Mouse (Mus musculus) liver, embryonic 14.5 days (tissue): ENCODE results near the gene Nipa1. TPM values are rescaled to one million over a fixed set of nuclear protein-coding genes. Genes with fewer than 3 reads are reported as not detected.
A peak's percentile ranks its signal among the peaks of the same experiment; 100 is the strongest.

Source experiments
- ATAC-seq: fragments of 200-750 bp; cut with Nextera tagmentation; 2 replicates; pipeline ENCODE4 v1.8.0; 2017; ENCODE audit warnings: moderate number of reproducible peaks, mild to moderate bottlenecking, moderate library complexity; ENCODE audit not compliant: insufficient read depth
- DNase-seq, 3 experiments: peaks; one replicate each; pipeline ENCODE4 v3.0.0-alpha.2; 2012 to 2013; ENCODE audit warnings: low read depth in 3 of 3, low spot score in 3 of 3
- H3K27ac ChIP-seq: fragments of 300-500 bp; sonication (generic); 2 replicates; pipeline ENCODE4 v1.5.1; 2014; ENCODE audit warnings: moderate library complexity, mild to moderate bottlenecking, control low read depth, inconsistent platforms
- H3K27me3 ChIP-seq: fragments of 300-500 bp; sonication (generic); 2 replicates; pipeline ENCODE4 v1.6.1; 2014; ENCODE audit warnings: mild to moderate bottlenecking, low read length, moderate library complexity; ENCODE audit not compliant: control insufficient read depth, insufficient read depth
- H3K36me3 ChIP-seq: fragments of 300-500 bp; sonication (generic); replicated peaks from 2 replicates; pipeline ENCODE4 v1.6.1; 2014; ENCODE audit warnings: low read depth; ENCODE audit not compliant: control insufficient read depth, insufficient read depth
- H3K4me1 ChIP-seq, 2 experiments: fragments of 200-500 bp in 1 of 2; fragments of 300-500 bp in 1 of 2; sonication (generic) in 1 of 2; replicated peaks; 2 replicates each; pipeline ENCODE4 v1.6.1; 2012 to 2014; ENCODE audit warnings: antibody characterized with exemption in 1 of 2, inconsistent platforms in 1 of 2, low read length in 1 of 2; ENCODE audit not compliant: control insufficient read depth in 2 of 2, insufficient read depth in 2 of 2
- H3K4me2 ChIP-seq: fragments of 300-500 bp; sonication (generic); 2 replicates; pipeline ENCODE4 v1.6.1; 2014; ENCODE audit warnings: low read depth, mild to moderate bottlenecking, control low read depth, moderate library complexity
- H3K4me3 ChIP-seq, 2 experiments: fragments of 200-500 bp in 1 of 2; fragments of 300-500 bp in 1 of 2; sonication (generic) in 1 of 2; 2 replicates each; pipeline ENCODE4 v1.5.1; 2012 to 2014; ENCODE audit warnings: low read depth in 2 of 2, low read length in 2 of 2, mild to moderate bottlenecking in 2 of 2, control low read depth in 1 of 2, inconsistent platforms in 1 of 2, moderate library complexity in 1 of 2; ENCODE audit not compliant: insufficient read depth in 1 of 2
- H3K9ac ChIP-seq: fragments of 300-500 bp; sonication (generic); replicated peaks from 2 replicates; pipeline ENCODE4 v1.6.1; 2014; ENCODE audit warnings: mild to moderate bottlenecking, control low read depth, moderate library complexity
- H3K9me3 ChIP-seq: fragments of 300-500 bp; sonication (generic); 2 replicates; pipeline ENCODE4 v1.6.1; 2016; ENCODE audit warnings: low read length, mixed read lengths; ENCODE audit not compliant: control insufficient read depth
- CTCF ChIP-seq: IDR thresholded peaks from 2 replicates; pipeline ENCODE4 v1.5.1; 2016; ENCODE audit warnings: antibody characterized with exemption, low read depth, control low read depth
- EP300 ChIP-seq: IDR thresholded peaks from 2 replicates; pipeline ENCODE4 v1.6.1; 2016; ENCODE audit warnings: antibody characterized with exemption, low read depth
- WGBS: fragments of 180-500 bp; shearing (Covaris S2); extraction: QIAGEN DNeasy Blood & Tissue Kit; methylation state at CpG from one replicate; pipeline ENCODE4 v1.1.7; 2014; ENCODE audit not compliant: insufficient replicate concordance; 5-methylcytosine and 5-hydroxymethylcytosine counted together
- polyA plus RNA-seq, 2 experiments: library from polyadenylated mRNA; depleted of rRNA in 1 of 2; stranded (reverse) in 1 of 2; unstranded in 1 of 2; fragments of >200 nt; fragmentation: Nextera tagmentation in 1 of 2; extraction: Ambion mirVana in 1 of 2; gene quantifications; 2 replicates each; pipeline versions ENCODE4 v1.2.1 to v1.2.3; 2012 to 2014

Nipa1 gene
- polyA plus RNA-seq, 2 experiments, result 8.1 to 10.9 TPM

- Histone ChIP-seq H3K4me3 (no peak overlapping the region), H3K27ac (no peak overlapping the region), H3K4me2 (no peak overlapping the region), H3K9ac (no peak overlapping the region), H3K27me3 (no peaks in the 10 kb centered on the region), H3K4me1 (peaks cover 12 to 18% of the 10 kb centered on the region in 2 experiments), H3K9me3 (no peaks in the 10 kb centered on the region), H3K36me3 (peaks cover 12% of the 10 kb centered on the region)
- ATAC-seq (no peak), DNase-seq (no peak)
- TF ChIP-seq CTCF (no peak), EP300 (no peak)
Observed at GRCm38 (mm10) chr7:56052996-56053395, 33.2 kb upstream of the Nipa1 start.

DNA sequence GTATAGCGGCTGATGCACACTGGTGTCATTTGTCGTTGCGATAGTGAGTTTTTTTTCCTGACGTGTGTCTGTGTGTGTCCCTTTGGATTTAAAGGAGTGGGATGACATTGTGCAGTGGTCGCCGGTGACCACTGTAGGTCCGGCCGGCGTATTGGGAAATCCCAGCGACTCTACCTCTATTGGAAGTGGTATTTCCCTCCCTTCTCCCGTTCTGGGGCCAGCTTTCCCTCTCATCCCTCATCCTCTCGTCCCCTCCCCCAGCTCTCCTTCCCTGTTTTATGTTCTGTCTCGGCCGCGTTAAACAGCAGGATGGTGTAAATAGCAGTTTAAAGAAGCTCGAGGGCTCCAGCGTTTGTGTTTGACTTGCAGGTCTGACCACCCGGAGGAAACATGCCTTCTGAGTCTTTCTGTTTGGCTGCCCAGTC, 30.7 kb upstream of the Nipa1 start:
- TF ChIP-seq EP300 (no peak), CTCF (no peak)
- Histone ChIP-seq H3K4me3 (peak overlapping the region; percentile 91 to 94), H3K27me3 (no peaks in the 10 kb centered on the region), H3K4me1 (peaks cover 12 to 18% of the 10 kb centered on the region in 2 experiments), H3K27ac (peak overlapping the region; percentile 95), H3K36me3 (no peaks in the 10 kb centered on the region; the same call in 1 of the 2 replicates), H3K9ac (peak overlapping the region; percentile 96), H3K9me3 (no peaks in the 10 kb centered on the region), H3K4me2 (peak overlapping the region; percentile 81)
- WGBS, result 0% methylated on average over 18 of the region's 18 CpGs
- DNase-seq, result no peak
- ATAC-seq, result peak; percentile 2; the same call in 1 of the 2 replicates

DNA sequence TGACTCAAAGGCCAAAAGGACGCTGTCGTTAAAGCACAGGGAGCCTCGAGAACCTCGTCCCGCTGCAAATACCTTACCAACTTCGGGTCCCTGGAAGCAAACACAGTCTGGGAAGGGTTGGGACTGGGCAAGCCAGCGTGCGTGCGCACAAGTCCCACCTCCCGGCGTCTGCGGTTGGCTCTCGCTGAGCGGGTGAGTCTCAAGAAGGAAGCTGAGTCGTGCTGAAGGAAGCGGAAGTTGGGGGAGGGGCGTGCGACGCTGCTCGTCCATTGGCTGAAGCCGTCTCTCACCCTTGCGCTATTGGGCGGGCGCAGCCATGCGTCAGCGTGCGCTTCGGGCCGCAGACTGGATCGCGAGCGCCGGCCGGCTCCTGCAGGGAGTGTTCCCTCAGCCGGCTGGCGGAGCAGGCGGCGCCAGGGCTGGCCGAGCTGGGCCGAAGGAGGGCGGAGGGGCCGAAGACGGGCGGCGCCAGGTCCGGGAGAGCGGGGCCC, 30.1 kb upstream of the Nipa1 start, which contains the start of gene Herc2:
TSS of gene Herc2 (plus strand) at position 366 of the 491 bp plus-strand sequence.
- WGBS, result under 1% methylated on average over 47 of the region's 47 CpGs

GRCm38 (mm10) chr7:56047178-56047577, 27.4 kb upstream of the Nipa1 start:
- WGBS, result 72% methylated on average over 1 of the region's 1 CpGs
- H3K27me3 ChIP-seq, result no peaks in the 10 kb centered on the region

More for the DNA sequence above, 30.1 kb upstream of the Nipa1 start, which contains the start of gene Herc2:
- TF ChIP-seq EP300 (peak; percentile 44; the same call in 1 of the 2 replicates), CTCF (no peak)
- Histone ChIP-seq H3K4me2 (peak within 1 kb of the TSS; percentile 81), H3K4me3 (peak within 1 kb of the TSS; percentile 91 to 94), H3K4me1 (peaks cover 12 to 18% of the 10 kb centered on the region in 2 experiments), H3K9ac (peak within 1 kb of the TSS; percentile 96), H3K27ac (peak within 1 kb of the TSS; percentile 95), H3K9me3 (no peaks in the 10 kb centered on the region), H3K36me3 (no peaks in the 10 kb centered on the region; the same call in 1 of the 2 replicates), H3K27me3 (no peaks in the 10 kb centered on the region)
- DNase-seq (peak; percentile 99), ATAC-seq (peak; percentile 99)

GRCm38 (mm10) chr7:56044267-56044629, 24.5 kb upstream of the Nipa1 start:
- Histone ChIP-seq H3K36me3 (no peaks in the 10 kb centered on the region), H3K9me3 (no peaks in the 10 kb centered on the region), H3K4me3 (no peak overlapping the region), H3K27me3 (no peaks in the 10 kb centered on the region), H3K4me2 (peak overlapping the region; percentile 19), H3K9ac (no peak overlapping the region), H3K4me1 (peaks cover 15 to 27% of the 10 kb centered on the region in 2 experiments), H3K27ac (peak overlapping the region; percentile 7; the same call in 1 of the 2 replicates)
- DNase-seq, result no peak
- WGBS, result 63% methylated on average over 3 of the region's 3 CpGs
- ATAC-seq, result peak; percentile 68; the same call in 1 of the 2 replicates
- no peak for TF ChIP-seq CTCF
- no peak for TF ChIP-seq EP300

More at GRCm38 (mm10) chr7:56047178-56047577, 27.4 kb upstream of the Nipa1 start:
- Histone ChIP-seq H3K27ac (no peak overlapping the region), H3K4me3 (no peak overlapping the region), H3K4me2 (no peak overlapping the region), H3K4me1 (peaks cover 19 to 27% of the 10 kb centered on the region in 2 experiments), H3K36me3 (no peaks in the 10 kb centered on the region), H3K9ac (no peak overlapping the region), H3K9me3 (no peaks in the 10 kb centered on the region)
- TF ChIP-seq EP300, result no peak
- no peak for TF ChIP-seq CTCF
- DNase-seq (no peak), ATAC-seq (no peak)
